9 mouse cellular contexts compared by ENCODE assay signal in genomic region chr5:115076144-115076901, GRCm38 (mm10). TPM values are rescaled to one million over a fixed set of nuclear protein-coding genes. Genes with fewer than 3 reads are reported as not detected.
DNase-seq lines count a peak whose midpoint lies in the region; ATAC-seq and TF ChIP-seq lines count a peak whose summit lies in the region.
"Had no signal": no experiment of that assay in that cellular context is flagged by ENCODE, and none has a peak within 500 bp of the region (broad histone marks: within the 10 kb centered on the region; RNA-seq: fewer than 3 reads in every experiment).

No protein-coding gene starts in this region.

- no peaks in the 10 kb centered on the region for H3K4me1 ChIP-seq in hindbrain, embryonic 14.5 days (replicated peaks; ENCODE audit: control insufficient read depth, insufficient read depth, low read length)
- peaks cover 15% of the 10 kb centered on the region for H3K4me1 ChIP-seq in hindbrain, embryonic 13.5 days (replicated peaks)
- H3K4me1 ChIP-seq in MEL (ENCODE audit: control insufficient read depth in 1 of 2, insufficient read depth in 2 of 2, low read length in 2 of 2) = peaks cover 16 to 41% of the 10 kb centered on the region in 2 experiments
- H3K4me1 ChIP-seq in cerebellum, adult 2 months (ENCODE audit: control insufficient read depth, insufficient read depth, low read length) = peaks cover 3% of the 10 kb centered on the region; the same call in 1 of the 2 replicates
- H3K4me1 ChIP-seq in stomach, embryonic 15.5 days = peaks cover 13% of the 10 kb centered on the region

- TF ChIP-seq CTCF in MEL (IDR thresholded peaks at IDR 0.05 in 2 of 3, conservative IDR thresholded peaks at IDR 0.05 in 1 of 3; ENCODE audit: control insufficient read depth in 1 of 3, insufficient read depth in 1 of 3, low read depth in 2 of 3, low read length in 3 of 3, poor library complexity in 1 of 3, severe bottlenecking in 1 of 3) = peak; percentile 72 to 89 (median 79)
- TF ChIP-seq CTCF in cerebellum, adult 2 months (IDR thresholded peaks at IDR 0.05; ENCODE audit: borderline replicate concordance, insufficient read depth, low read depth, low read length) = peak; percentile 67

- WGBS in hindbrain, embryonic 14.5 days = 58% methylated on average over 5 of the region's 5 CpGs
- WGBS in hindbrain, embryonic 13.5 days = 61% methylated on average over 5 of the region's 5 CpGs
- WGBS in cerebellum, adult 2 months = 52% methylated on average over 5 of the region's 5 CpGs
- 58% methylated on average over 5 of the region's 5 CpGs for WGBS in stomach, embryonic 15.5 days

- no peak overlapping the region for H3K4me3 ChIP-seq in hindbrain, embryonic 14.5 days (replicated peaks; ENCODE audit: low read length)
- no peak overlapping the region for H3K4me3 ChIP-seq in hindbrain, embryonic 13.5 days
- no peak overlapping the region for H3K4me3 ChIP-seq in MEL (ENCODE audit: control insufficient read depth in 1 of 2, insufficient read depth in 1 of 2, low read depth in 2 of 2, low read length in 2 of 2)
- H3K4me3 ChIP-seq in cerebellum, adult 2 months (replicated peaks; ENCODE audit: insufficient read depth, low read depth, low read length) = no peak overlapping the region
- H3K4me3 ChIP-seq in stomach, embryonic 15.5 days (replicated peaks) = no peak overlapping the region
- H3K4me3 ChIP-seq: myocyte had no signal

- ATAC-seq in hindbrain, embryonic 14.5 days (ENCODE audit: low FRiP score) = no peak
- ATAC-seq in hindbrain, embryonic 13.5 days (ENCODE audit: low FRiP score) = no peak
- ATAC-seq in megakaryocyte progenitor cell, adult 5-6 weeks (replicated peaks; ENCODE audit: poor library complexity) = peak; percentile 78
- peak; percentile 45; the same call in 1 of the 2 replicates for ATAC-seq in stomach, embryonic 15.5 days (ENCODE audit: insufficient read depth, low FRiP score, low read depth)

- H3K36me3 ChIP-seq in hindbrain, embryonic 14.5 days (replicated peaks; ENCODE audit: control insufficient read depth, insufficient read depth) = peaks cover 15% of the 10 kb centered on the region
- peaks cover 14% of the 10 kb centered on the region for H3K36me3 ChIP-seq in hindbrain, embryonic 13.5 days
- peaks cover 0 to 43% of the 10 kb centered on the region in 2 experiments; a peak in 3 of 4 replicates for H3K36me3 ChIP-seq in MEL (ENCODE audit: control insufficient read depth in 1 of 2, insufficient read depth in 2 of 2, low read length in 2 of 2)
- H3K36me3 ChIP-seq in stomach, embryonic 15.5 days = peaks cover 6% of the 10 kb centered on the region; the same call in 1 of the 2 replicates

- TF ChIP-seq EP300 in MEL (IDR thresholded peaks at IDR 0.05; ENCODE audit: low read depth in 1 of 2, low read length in 2 of 2) = peak; percentile 33 to 53; a peak in 2 of 4 replicates

- H3K79me2 ChIP-seq in MEL (ENCODE audit: control insufficient read depth, insufficient read depth, low read length, poor library complexity) = peaks cover 8% of the 10 kb centered on the region

- H3K9me3 ChIP-seq in hindbrain, embryonic 14.5 days (ENCODE audit: control insufficient read depth, low read length) = no peaks in the 10 kb centered on the region
- H3K9me3 ChIP-seq in hindbrain, embryonic 13.5 days = no peaks in the 10 kb centered on the region
- no peaks in the 10 kb centered on the region for H3K9me3 ChIP-seq in MEL (replicated peaks; ENCODE audit: insufficient read depth, low read length)
- no peaks in the 10 kb centered on the region for H3K9me3 ChIP-seq in stomach, embryonic 15.5 days

- intact Hi-C loops in gastrocnemius, postnatal 36 days (cut with DNase I) = loop anchor here (2.0 kb wide), 1 partner anchor 96 kb away; no protein-coding TSS in a partner anchor

- peak; percentile 83 for TF ChIP-seq RAD21 in MEL (IDR thresholded peaks at IDR 0.05; ENCODE audit: low read depth, low read length)

- TF ChIP-seq POLR2A in MEL (IDR thresholded peaks at IDR 0.05; ENCODE audit: control insufficient read depth in 1 of 2, insufficient read depth in 1 of 2, low read depth in 1 of 2, low read length in 2 of 2, poor library complexity in 1 of 2) = no peak
- no peak for TF ChIP-seq POLR2A in cerebellum, adult 2 months (IDR thresholded peaks at IDR 0.05; ENCODE audit: borderline replicate concordance, insufficient read depth, low read length)

- no peak overlapping the region for H3K27ac ChIP-seq in hindbrain, embryonic 14.5 days
- no peak overlapping the region for H3K27ac ChIP-seq in hindbrain, embryonic 13.5 days
- H3K27ac ChIP-seq in MEL (ENCODE audit: control insufficient read depth, low read depth, low read length) = peak overlapping the region; percentile 83
- H3K27ac ChIP-seq in cerebellum, adult 2 months (ENCODE audit: insufficient read depth, low read length) = no peak overlapping the region
- no peak overlapping the region for H3K27ac ChIP-seq in stomach, embryonic 15.5 days

- H3K4me2 ChIP-seq in hindbrain, embryonic 14.5 days (replicated peaks) = no peak overlapping the region
- no peak overlapping the region for H3K4me2 ChIP-seq in hindbrain, embryonic 13.5 days
- H3K4me2 ChIP-seq in stomach, embryonic 15.5 days = no peak overlapping the region

- no peaks in the 10 kb centered on the region for H3K27me3 ChIP-seq in hindbrain, embryonic 14.5 days (ENCODE audit: control insufficient read depth, insufficient read depth, low read length)
- H3K27me3 ChIP-seq in hindbrain, embryonic 13.5 days = no peaks in the 10 kb centered on the region
- H3K27me3 ChIP-seq in MEL (ENCODE audit: control insufficient read depth in 1 of 2, insufficient read depth in 2 of 2, low read length in 2 of 2) = no peaks in the 10 kb centered on the region
- no peaks in the 10 kb centered on the region for H3K27me3 ChIP-seq in cerebellum, adult 2 months (ENCODE audit: control insufficient read depth, insufficient read depth, low read length)
- H3K27me3 ChIP-seq in stomach, embryonic 15.5 days (replicated peaks) = no peaks in the 10 kb centered on the region

- peak; percentile 67 for DNase-seq in hindbrain, embryonic 14.5 days (ENCODE audit: low spot score)
- DNase-seq in MEL (ENCODE audit: low read depth, low spot score) = peak; percentile 90
- peak; percentile 56 to 71 for DNase-seq in cerebellum, adult 2 months
- DNase-seq in gastrocnemius, postnatal 36 days = peak; percentile 47 to 59
- DNase-seq in left cerebral cortex, adult 18-20 months (ENCODE audit: low spot score in 2 of 2) = peak; percentile 49 to 66

- H3K9ac ChIP-seq in hindbrain, embryonic 14.5 days = no peak overlapping the region
- H3K9ac ChIP-seq in hindbrain, embryonic 13.5 days = no peak overlapping the region
- H3K9ac ChIP-seq in MEL (ENCODE audit: control insufficient read depth, low read depth, low read length, poor library complexity, severe bottlenecking) = peak overlapping the region; percentile 8; the same call in 1 of the 2 replicates
- no peak overlapping the region for H3K9ac ChIP-seq in stomach, embryonic 15.5 days

TF ChIP-seq in MEL, 35 proteins besides CTCF, POLR2A, EP300 and RAD21 (continues in another document):
- TF ChIP-seq NELFE (IDR thresholded peaks at IDR 0.05; ENCODE audit: low read depth, low read length) = no peak
- no peak for TF ChIP-seq ZNF384 (IDR thresholded peaks at IDR 0.05; ENCODE audit: low read depth, low read length)
- no peak for TF ChIP-seq CHD1 (IDR thresholded peaks at IDR 0.05; ENCODE audit: low read depth, low read length)
- TF ChIP-seq TCF12 (IDR thresholded peaks at IDR 0.05; ENCODE audit: low read depth, low read length) = peak; percentile 68; the same call in 1 of the 2 replicates
- no peak for TF ChIP-seq CHD2 (IDR thresholded peaks at IDR 0.05; ENCODE audit: low read length)
- no peak for TF ChIP-seq ELF1 (IDR thresholded peaks at IDR 0.05; ENCODE audit: low read depth, low read length)

RNA-seq across cellular contexts. Expression of gene Gm10401, which starts 21.8 kb away (rescaled TPM):
- polyA plus RNA-seq in hindbrain, embryonic 14.5 days (2014; fragmentation: Nextera tagmentation; extraction: Ambion mirVana) = 49.1 and 53.0 TPM in 2 replicates
- polyA plus RNA-seq in hindbrain, embryonic 13.5 days (2015; fragmentation: Nextera tagmentation; extraction: Ambion mirVana) = 42.7 and 44.4 TPM in 2 replicates
- 3.5 and 4.6 TPM in 2 replicates for total RNA-seq in MEL (2012; rRNA removed)
- under 1 TPM in 1 of 2 experiments, not detected in 1; 0.56 TPM for polyA plus RNA-seq in MEL (2012; ENCODE audit: insufficient read depth in 1 of 2, insufficient read length in 2 of 2, low read depth in 1 of 2, low replicate concordance in 2 of 2, missing spikeins in 1 of 2)
- not detected in 2 replicates for polyA plus RNA-seq in cerebellum, adult 2 months (2012; rRNA removed)
- not detected for total RNA-seq in gastrocnemius, postnatal 36 days (2021)
- not detected for total RNA-seq in left cerebral cortex, adult 18-20 months (2021)
- not detected in 2 replicates for total RNA-seq in megakaryocyte progenitor cell, adult 5-6 weeks (2015)
- not detected in 2 replicates for total RNA-seq in megakaryocyte progenitor cell, adult 5-6 weeks (2017)
- 27.1 and 31.2 TPM in 2 replicates for polyA plus RNA-seq in stomach, embryonic 15.5 days (2015; fragmentation: Nextera tagmentation; extraction: Ambion mirVana)

RNA-seq across cellular contexts. Expression of gene Acads, which starts 42.8 kb away (rescaled TPM):
- polyA plus RNA-seq in hindbrain, embryonic 14.5 days (2014; fragmentation: Nextera tagmentation; extraction: Ambion mirVana) = 11.1 and 12.5 TPM in 2 replicates
- 24.4 and 25.2 TPM in 2 replicates for polyA plus RNA-seq in hindbrain, embryonic 13.5 days (2015; fragmentation: Nextera tagmentation; extraction: Ambion mirVana)
- total RNA-seq in MEL (2012; rRNA removed) = 31.9 and 35.0 TPM in 2 replicates
- polyA plus RNA-seq in MEL (2012; ENCODE audit: insufficient read depth in 1 of 2, insufficient read length in 2 of 2, low read depth in 1 of 2, low replicate concordance in 2 of 2, missing spikeins in 1 of 2) = 10 to 100 TPM in 1 of 2 experiments, not detected in 1; 56.5 TPM
- polyA plus RNA-seq in cerebellum, adult 2 months (2012; rRNA removed) = 14.9 and 16.1 TPM in 2 replicates
- total RNA-seq in gastrocnemius, postnatal 36 days (2021) = 10 to 100 TPM; 68.8 to 71.7 TPM
- 1 to 10 TPM; 7.9 to 8.7 TPM for total RNA-seq in left cerebral cortex, adult 18-20 months (2021)
- 27.8 and 28.8 TPM in 2 replicates for total RNA-seq in megakaryocyte progenitor cell, adult 5-6 weeks (2015)
- total RNA-seq in megakaryocyte progenitor cell, adult 5-6 weeks (2017) = 22.3 and 34.1 TPM in 2 replicates
- 64.1 and 71.1 TPM in 2 replicates for polyA plus RNA-seq in stomach, embryonic 15.5 days (2015; fragmentation: Nextera tagmentation; extraction: Ambion mirVana)

RNA-seq across cellular contexts. Expression of gene Unc119b, which starts 58.5 kb away (rescaled TPM):
- 31.2 and 39.0 TPM in 2 replicates for polyA plus RNA-seq in hindbrain, embryonic 14.5 days (2014; fragmentation: Nextera tagmentation; extraction: Ambion mirVana)
- 36.7 and 38.0 TPM in 2 replicates for polyA plus RNA-seq in hindbrain, embryonic 13.5 days (2015; fragmentation: Nextera tagmentation; extraction: Ambion mirVana)
- 15.8 and 18.6 TPM in 2 replicates for total RNA-seq in MEL (2012; rRNA removed)
- polyA plus RNA-seq in MEL (2012; ENCODE audit: insufficient read depth in 1 of 2, insufficient read length in 2 of 2, low read depth in 1 of 2, low replicate concordance in 2 of 2, missing spikeins in 1 of 2) = 10 to 100 TPM in 1 of 2 experiments, not detected in 1; 25.7 TPM
- polyA plus RNA-seq in cerebellum, adult 2 months (2012; rRNA removed) = 34.0 and 36.1 TPM in 2 replicates
- 1 to 10 TPM; 8.5 to 9.0 TPM for total RNA-seq in gastrocnemius, postnatal 36 days (2021)
- 10 to 100 TPM; 28.8 to 28.9 TPM for total RNA-seq in left cerebral cortex, adult 18-20 months (2021)
- 4.1 and 7.2 TPM in 2 replicates for total RNA-seq in megakaryocyte progenitor cell, adult 5-6 weeks (2015)
- 9.6 and 11.2 TPM in 2 replicates for total RNA-seq in megakaryocyte progenitor cell, adult 5-6 weeks (2017)
- polyA plus RNA-seq in stomach, embryonic 15.5 days (2015; fragmentation: Nextera tagmentation; extraction: Ambion mirVana) = 26.6 and 29.7 TPM in 2 replicates

Comparison
In these comparisons a context has a peak if more than half of its experiments do, and no peak if none do; other contexts are left out.
1. ATAC-seq: peak in megakaryocyte progenitor cell, adult 5-6 weeks (single experiment) and stomach, embryonic 15.5 days (single experiment); none in hindbrain, embryonic 14.5 days (single experiment) and hindbrain, embryonic 13.5 days (single experiment).
2. RNA of gene Gm10401, which starts 21.8 kb away (polyA plus RNA-seq): 49.1 to 53.0 TPM in hindbrain, embryonic 14.5 days, 42.7 to 44.4 TPM in hindbrain, embryonic 13.5 days and 27.1 to 31.2 TPM in stomach, embryonic 15.5 days; 0.56 TPM in MEL and not detected in cerebellum, adult 2 months; every median in the first group is over 10 times any median in the second.
3. Peak in every context shown above with its lines, with median percentiles within 50 percentile points of each other: DNase-seq.